Mouse (Mus musculus): ENCODE data around the gene Pde4d. TPM values are rescaled to one million over a fixed set of nuclear protein-coding genes. Genes with fewer than 3 reads are reported as not detected.

The Pde4d gene
- total RNA-seq, 1 experiment from 2014 or later, result 8.3 TPM

DNA sequence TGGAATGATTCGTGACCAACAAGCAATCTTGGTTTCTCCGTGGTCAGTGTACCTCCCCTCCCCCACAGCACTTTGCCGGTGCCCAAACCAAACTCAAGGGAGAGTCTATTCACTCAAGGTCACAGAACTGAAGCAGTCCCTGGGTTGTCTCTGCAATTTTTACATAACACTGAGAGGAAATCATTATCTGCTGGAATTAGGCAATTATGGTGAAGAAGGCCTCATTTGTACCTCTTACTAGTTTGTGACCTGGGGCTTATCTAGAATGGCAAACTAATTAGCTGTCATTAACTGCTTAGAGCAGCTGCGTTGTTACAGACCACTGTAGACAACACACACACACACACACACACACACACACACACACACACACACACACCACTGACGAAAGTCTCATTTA lies 1325.4 kb downstream of the Pde4d start:
- ATAC-seq (ENCODE audit: extremely low read depth, insufficient number of reproducible peaks, low FRiP score, poor library complexity, severe bottlenecking), result no peak

- ATAC-seq (ENCODE audit: extremely low read depth, insufficient number of reproducible peaks, low FRiP score, poor library complexity, severe bottlenecking), result peak; percentile 100
These were observed 1326.4 kb downstream of the Pde4d start for GRCm38 (mm10) chr13:109776116-109776515.

DNA sequence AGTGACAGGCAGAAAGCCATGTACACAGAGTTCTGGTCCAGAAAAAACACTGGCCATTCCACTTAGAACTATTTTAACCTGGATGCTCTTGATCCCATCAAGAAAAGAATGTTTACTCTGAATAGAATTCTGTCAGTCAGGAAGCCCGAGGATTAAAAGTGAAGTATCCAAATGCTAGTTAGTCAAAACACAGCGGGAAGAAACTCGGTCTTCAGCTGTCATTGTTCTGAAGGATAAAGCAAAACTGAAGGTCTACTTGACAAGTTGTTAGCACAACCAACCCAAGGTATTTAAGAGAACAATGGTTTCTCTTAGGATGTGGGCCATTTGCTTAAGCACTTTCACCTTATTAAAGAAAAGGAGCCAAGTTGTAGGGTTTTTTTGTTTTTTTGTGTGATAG lies 1327.2 kb downstream of the Pde4d start:
- no peak for ATAC-seq (ENCODE audit: extremely low read depth, insufficient number of reproducible peaks, low FRiP score, poor library complexity, severe bottlenecking)

GRCm38 (mm10) chr13:109777441-109777840 lies 1327.7 kb downstream of the Pde4d start:
- ATAC-seq (ENCODE audit: extremely low read depth, insufficient number of reproducible peaks, low FRiP score, poor library complexity, severe bottlenecking), result no peak

DNA sequence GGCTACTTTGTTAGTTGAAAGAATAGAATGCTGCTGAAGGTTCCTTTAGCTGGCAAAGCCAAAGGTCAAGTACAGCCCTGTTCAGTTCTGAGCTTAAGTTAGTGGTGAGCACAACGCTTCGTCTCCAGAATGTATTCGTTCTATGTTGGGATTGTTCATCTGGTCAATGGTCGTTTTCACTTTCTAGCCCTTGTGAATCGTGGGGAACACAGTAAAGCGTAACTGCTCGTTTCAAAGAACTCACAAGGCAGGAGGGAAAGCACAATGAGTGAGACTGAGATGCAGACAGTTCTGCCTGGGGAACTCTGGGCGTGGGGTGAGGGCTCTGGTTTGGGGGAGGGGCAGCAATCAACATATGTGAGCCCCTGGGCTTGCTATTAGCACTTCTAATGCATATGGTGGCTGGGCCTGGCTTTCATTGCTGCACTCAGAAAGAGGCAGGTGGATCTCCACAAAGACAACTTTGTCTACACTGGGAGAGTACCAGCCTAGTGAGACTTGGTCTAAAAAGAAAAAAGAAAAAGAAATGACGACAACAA lies 1328.6 kb downstream of the Pde4d start:
- no peak for ATAC-seq (ENCODE audit: extremely low read depth, insufficient number of reproducible peaks, low FRiP score, poor library complexity, severe bottlenecking)

DNA sequence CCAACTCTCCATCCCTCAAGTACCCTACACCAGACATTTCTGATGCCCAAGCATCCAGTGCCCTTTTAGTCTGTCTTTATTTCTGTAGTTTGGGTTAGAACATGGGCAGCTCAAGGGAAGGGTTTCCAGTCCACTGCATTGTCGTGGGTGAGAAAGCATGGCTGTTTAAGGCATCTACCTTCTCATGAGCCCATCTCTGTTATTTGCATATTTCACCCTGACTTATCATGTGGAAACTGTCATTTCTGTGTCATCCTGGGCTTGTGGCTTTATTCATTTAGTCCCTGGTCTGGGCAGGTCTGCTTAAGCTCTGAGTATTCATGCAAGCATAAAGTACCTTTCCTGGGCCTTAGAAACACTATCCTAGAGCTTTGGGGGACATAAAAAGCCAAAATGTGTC lies 1331.7 kb downstream of the Pde4d start:
- peak; percentile 86 for ATAC-seq (ENCODE audit: extremely low read depth, insufficient number of reproducible peaks, low FRiP score, poor library complexity, severe bottlenecking)

- ATAC-seq (ENCODE audit: extremely low read depth, insufficient number of reproducible peaks, low FRiP score, poor library complexity, severe bottlenecking), result no peak
These were observed 1338.9 kb downstream of the Pde4d start for GRCm38 (mm10) chr13:109788604-109789003.

GRCm38 (mm10) chr13:109789151-109789550 lies 1339.4 kb downstream of the Pde4d start:
- no peak for ATAC-seq (ENCODE audit: extremely low read depth, insufficient number of reproducible peaks, low FRiP score, poor library complexity, severe bottlenecking)

- no peak for ATAC-seq (ENCODE audit: extremely low read depth, insufficient number of reproducible peaks, low FRiP score, poor library complexity, severe bottlenecking)
These were observed 1340.4 kb downstream of the Pde4d start for GRCm38 (mm10) chr13:109790045-109790715.

DNA sequence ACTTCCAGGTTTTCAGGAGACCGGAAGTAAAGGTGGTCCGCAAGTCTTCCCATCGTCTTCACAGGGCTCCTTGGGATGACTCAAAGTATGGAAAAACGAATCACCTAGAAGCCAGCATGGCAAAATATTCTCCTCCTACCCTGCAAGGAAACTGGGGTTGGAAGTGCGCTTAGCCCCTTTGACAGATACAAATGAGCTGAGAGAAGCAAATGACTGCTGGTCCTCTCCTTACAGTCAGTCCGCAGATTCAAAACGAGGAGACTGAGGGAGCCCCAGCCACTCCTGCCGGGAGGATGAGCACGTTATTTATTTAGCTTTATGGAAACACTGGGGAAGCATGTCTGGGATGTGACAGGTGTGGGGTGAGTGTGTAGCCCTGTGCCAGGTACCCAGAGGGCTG lies 1344.2 kb downstream of the Pde4d start:
- no peak for ATAC-seq (ENCODE audit: extremely low read depth, insufficient number of reproducible peaks, low FRiP score, poor library complexity, severe bottlenecking)

DNA sequence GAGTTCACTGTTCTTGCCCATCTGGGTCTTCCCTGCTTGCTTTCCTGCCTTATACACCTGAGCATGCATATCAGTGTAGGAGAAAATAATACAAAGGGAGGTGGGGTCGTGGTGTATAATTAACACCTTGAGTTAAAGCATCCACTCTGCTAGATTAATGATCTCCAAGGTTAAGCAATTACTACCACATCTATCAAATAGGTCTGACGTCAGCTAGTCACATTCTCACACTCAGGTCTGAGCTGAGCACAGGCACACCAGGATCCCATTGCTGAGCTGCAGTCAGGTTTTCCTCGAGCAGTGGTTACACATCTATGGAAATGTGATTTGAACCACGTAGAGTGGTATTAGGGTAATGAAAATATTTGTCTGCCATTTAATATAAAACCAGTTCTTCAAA lies 1348.9 kb downstream of the Pde4d start:
- no peak for ATAC-seq (ENCODE audit: extremely low read depth, insufficient number of reproducible peaks, low FRiP score, poor library complexity, severe bottlenecking)

- ATAC-seq (ENCODE audit: extremely low read depth, insufficient number of reproducible peaks, low FRiP score, poor library complexity, severe bottlenecking), result no peak
These were observed 1352.5 kb downstream of the Pde4d start for GRCm38 (mm10) chr13:109802201-109802600.

GRCm38 (mm10) chr13:109806193-109806966 lies 1356.6 kb downstream of the Pde4d start:
- ATAC-seq (ENCODE audit: extremely low read depth, insufficient number of reproducible peaks, low FRiP score, poor library complexity, severe bottlenecking), result no peak

- no peak for ATAC-seq (ENCODE audit: extremely low read depth, insufficient number of reproducible peaks, low FRiP score, poor library complexity, severe bottlenecking)
These were observed 1357.3 kb downstream of the Pde4d start for GRCm38 (mm10) chr13:109807036-109807435.

- ATAC-seq (ENCODE audit: extremely low read depth, insufficient number of reproducible peaks, low FRiP score, poor library complexity, severe bottlenecking), result no peak
These were observed 1357.7 kb downstream of the Pde4d start for GRCm38 (mm10) chr13:109807446-109807845.

DNA sequence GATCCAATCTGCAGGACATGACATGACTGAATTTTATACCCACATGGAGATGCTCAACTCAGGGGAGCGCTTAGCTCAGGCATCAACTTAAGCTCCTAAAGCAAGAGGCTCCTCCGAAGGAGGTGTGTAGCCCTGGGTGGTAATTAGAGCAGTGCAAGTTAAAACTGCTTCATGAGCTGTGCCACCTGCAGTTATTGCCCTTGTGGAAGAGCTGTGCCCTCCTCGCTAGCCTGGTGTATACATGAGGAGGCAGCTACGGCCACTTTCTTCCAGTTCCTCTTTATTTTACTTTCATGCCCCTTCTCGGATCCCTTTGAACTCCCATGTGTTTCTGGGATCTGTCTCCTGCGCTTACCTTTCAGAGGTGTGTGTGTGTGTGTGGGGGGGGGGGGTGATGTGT lies 1358.3 kb downstream of the Pde4d start:
- no peak for ATAC-seq (ENCODE audit: extremely low read depth, insufficient number of reproducible peaks, low FRiP score, poor library complexity, severe bottlenecking)

GRCm38 (mm10) chr13:109808946-109809345 lies 1359.2 kb downstream of the Pde4d start:
- ATAC-seq (ENCODE audit: extremely low read depth, insufficient number of reproducible peaks, low FRiP score, poor library complexity, severe bottlenecking), result no peak

- no peak for ATAC-seq (ENCODE audit: extremely low read depth, insufficient number of reproducible peaks, low FRiP score, poor library complexity, severe bottlenecking)
These were observed 1359.9 kb downstream of the Pde4d start for GRCm38 (mm10) chr13:109809646-109810045.

DNA sequence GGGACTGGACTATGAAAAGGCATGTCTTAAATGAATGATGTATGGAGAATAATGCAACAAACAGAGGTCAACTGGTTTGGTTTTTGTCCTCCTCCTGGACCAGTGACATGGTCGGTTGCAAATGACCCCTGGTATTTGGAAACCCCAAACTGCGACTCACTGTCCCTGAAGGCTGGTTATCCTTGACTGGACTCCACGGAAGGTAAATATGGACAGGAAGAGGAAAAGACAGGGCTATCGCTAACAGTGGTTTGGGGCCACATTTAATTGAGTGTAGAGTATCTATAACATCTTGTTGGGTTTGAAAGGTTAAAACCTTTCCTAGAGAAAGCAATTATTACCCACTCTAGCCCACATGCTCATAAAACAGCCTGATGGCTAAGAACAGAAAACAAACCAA lies 1364.2 kb downstream of the Pde4d start:
- ATAC-seq (ENCODE audit: extremely low read depth, insufficient number of reproducible peaks, low FRiP score, poor library complexity, severe bottlenecking), result no peak

DNA sequence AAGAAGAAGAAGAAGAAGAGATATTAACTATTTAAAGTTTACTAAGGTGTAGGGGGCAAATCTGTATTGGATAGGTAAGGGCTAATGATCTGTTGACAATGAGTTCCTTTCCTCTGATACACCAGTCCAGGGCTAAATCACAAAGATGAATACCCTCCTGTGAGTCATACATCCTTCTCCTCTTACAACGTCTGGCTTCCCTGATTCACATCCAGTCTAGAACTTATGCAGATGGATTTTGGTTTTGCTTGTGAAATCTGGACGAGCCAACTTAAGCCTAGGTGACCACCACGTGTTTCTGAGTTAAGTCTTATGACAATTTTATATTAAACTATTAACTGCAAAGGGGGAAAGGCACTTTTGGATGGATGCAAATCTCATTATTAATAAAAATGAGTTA lies 1369.3 kb downstream of the Pde4d start:
- no peak for ATAC-seq (ENCODE audit: extremely low read depth, insufficient number of reproducible peaks, low FRiP score, poor library complexity, severe bottlenecking)
